Mouse (Mus musculus) neural tube, embryonic 13.5 days (tissue): ENCODE data around the gene Clcnkb. TPM values are rescaled to one million over a fixed set of nuclear protein-coding genes. Genes with fewer than 3 reads are reported as not detected.

Experiments used
- ATAC-seq: fragments of 200-750 bp; cut with Nextera tagmentation; 2 replicates; pipeline ENCODE4 v1.8.0; 2017; ENCODE audit warnings: low read depth, mild to moderate bottlenecking, moderate TSS enrichment, moderate library complexity
- H3K27ac ChIP-seq: fragments of 300-500 bp; sonication (generic); replicated peaks from 2 replicates; pipeline ENCODE4 v1.5.1; 2015; ENCODE audit warnings: moderate library complexity, mild to moderate bottlenecking, inconsistent platforms
- H3K27me3 ChIP-seq: fragments of 300-500 bp; sonication (generic); 2 replicates; pipeline ENCODE4 v1.6.1; 2015; ENCODE audit warnings: mild to moderate bottlenecking, inconsistent platforms
- H3K36me3 ChIP-seq: fragments of 300-500 bp; sonication (generic); 2 replicates; pipeline ENCODE4 v1.6.1; 2015; ENCODE audit warnings: mild to moderate bottlenecking, inconsistent platforms
- H3K4me1 ChIP-seq: fragments of 300-500 bp; sonication (generic); replicated peaks from 2 replicates; pipeline ENCODE4 v1.6.1; 2015; ENCODE audit warnings: inconsistent platforms
- H3K4me2 ChIP-seq: fragments of 300-500 bp; sonication (generic); 2 replicates; pipeline ENCODE4 v1.6.1; 2015; ENCODE audit warnings: inconsistent platforms, mild to moderate bottlenecking, moderate library complexity
- H3K4me3 ChIP-seq: fragments of 300-500 bp; sonication (generic); 2 replicates; pipeline ENCODE4 v1.5.1; 2015; ENCODE audit warnings: mild to moderate bottlenecking, inconsistent platforms
- H3K9ac ChIP-seq: fragments of 300-500 bp; sonication (generic); 2 replicates; pipeline ENCODE4 v1.6.1; 2015; ENCODE audit warnings: moderate library complexity, mild to moderate bottlenecking, inconsistent platforms
- H3K9me3 ChIP-seq: fragments of 300-500 bp; sonication (generic); 2 replicates; pipeline ENCODE4 v1.6.1; 2016; ENCODE audit warnings: inconsistent platforms
- WGBS: fragments of 180-500 bp; shearing (Covaris S2); methylation state at CpG from one replicate; pipeline ENCODE4 v1.1.7; 2015; 5-methylcytosine and 5-hydroxymethylcytosine counted together
- polyA plus RNA-seq: library from polyadenylated mRNA; unstranded; fragments of >200 nt; fragmentation: Nextera tagmentation; extraction: Ambion mirVana; gene quantifications from 2 replicates; pipeline ENCODE4 v1.2.1, GENCODE M21; 2015

Clcnkb gene
- polyA plus RNA-seq, 1 experiment from 2014 or later, result not detected

- H3K9ac ChIP-seq, result no peak within 1 kb of the TSS
- WGBS, result 61% methylated on average over 9 of the region's 9 CpGs
- peaks cover 9% of the 10 kb centered on the region for H3K4me1 ChIP-seq
- ATAC-seq, result no peak
- H3K4me2 ChIP-seq, result no peak within 1 kb of the TSS
- H3K27ac ChIP-seq, result no peak within 1 kb of the TSS
- peaks cover 12% of the 10 kb centered on the region; the same call in 1 of the 2 replicates for H3K27me3 ChIP-seq
- no peaks in the 10 kb centered on the region for H3K9me3 ChIP-seq
- no peaks in the 10 kb centered on the region for H3K36me3 ChIP-seq
- H3K4me3 ChIP-seq, result no peak within 1 kb of the TSS
Measured at GRCm38 (mm10) chr4:141420192-141420829, 4.5 kb upstream of the Clcnkb start, which contains the start of gene Hspb7. Gene Hspb7 (plus strand): TSS chr4:141420779.

- ATAC-seq, result no peak
- WGBS, result 64% methylated on average over 27 of the region's 27 CpGs
- peaks cover 5% of the 10 kb centered on the region; the same call in 1 of the 2 replicates for H3K4me1 ChIP-seq
- H3K9ac ChIP-seq, result no peak overlapping the region
- no peak overlapping the region for H3K27ac ChIP-seq
- no peaks in the 10 kb centered on the region for H3K36me3 ChIP-seq
- peaks cover 9% of the 10 kb centered on the region; the same call in 1 of the 2 replicates for H3K27me3 ChIP-seq
- H3K9me3 ChIP-seq, result no peaks in the 10 kb centered on the region
- no peak overlapping the region for H3K4me2 ChIP-seq
- H3K4me3 ChIP-seq, result no peak overlapping the region
Measured at GRCm38 (mm10) chr4:141419398-141420191, 3.8 kb upstream of the Clcnkb start.

- H3K9ac ChIP-seq, result no peak overlapping the region
- 13% methylated on average over 22 of the region's 22 CpGs for WGBS
- H3K36me3 ChIP-seq, result no peaks in the 10 kb centered on the region
- no peaks in the 10 kb centered on the region for H3K4me1 ChIP-seq
- peaks cover 6% of the 10 kb centered on the region; the same call in 1 of the 2 replicates for H3K27me3 ChIP-seq
- no peaks in the 10 kb centered on the region for H3K9me3 ChIP-seq
- no peak for ATAC-seq
- H3K27ac ChIP-seq, result no peak overlapping the region
- no peak overlapping the region for H3K4me2 ChIP-seq
- H3K4me3 ChIP-seq, result no peak overlapping the region
Measured at GRCm38 (mm10) chr4:141411430-141411992, 4.3 kb downstream of the Clcnkb start.

GRCm38 (mm10) chr4:141408577-141408976 is 7.2 kb downstream of the Clcnkb start:
- H3K27ac ChIP-seq, result no peak overlapping the region
- H3K9me3 ChIP-seq, result no peaks in the 10 kb centered on the region
- no peak for ATAC-seq
- H3K4me2 ChIP-seq, result no peak overlapping the region
- peaks cover 11% of the 10 kb centered on the region; the same call in 1 of the 2 replicates for H3K27me3 ChIP-seq
- peaks cover 3% of the 10 kb centered on the region; the same call in 1 of the 2 replicates for H3K4me1 ChIP-seq
- 91% methylated on average over 3 of the region's 3 CpGs for WGBS
- H3K4me3 ChIP-seq, result no peak overlapping the region
- H3K36me3 ChIP-seq, result no peaks in the 10 kb centered on the region
- H3K9ac ChIP-seq, result no peak overlapping the region

GRCm38 (mm10) chr4:141406516-141407299 is 9.1 kb downstream of the Clcnkb start:
- Histone ChIP-seq H3K4me1 (peaks cover 3% of the 10 kb centered on the region; the same call in 1 of the 2 replicates), H3K9ac (no peak overlapping the region), H3K4me3 (no peak overlapping the region), H3K9me3 (no peaks in the 10 kb centered on the region), H3K27ac (no peak overlapping the region), H3K27me3 (peaks cover 7% of the 10 kb centered on the region; the same call in 1 of the 2 replicates), H3K4me2 (no peak overlapping the region), H3K36me3 (no peaks in the 10 kb centered on the region)
- ATAC-seq, result no peak
- 51% methylated on average over 14 of the region's 14 CpGs for WGBS

GRCm38 (mm10) chr4:141405314-141405622 is 10.5 kb downstream of the Clcnkb start:
- peak; percentile 5; the same call in 1 of the 2 replicates for ATAC-seq
- WGBS, result 88% methylated on average over 3 of the region's 3 CpGs
- no peaks in the 10 kb centered on the region for H3K9me3 ChIP-seq
- no peaks in the 10 kb centered on the region for H3K36me3 ChIP-seq
- H3K4me3 ChIP-seq, result no peak overlapping the region
- peaks cover 3% of the 10 kb centered on the region; the same call in 1 of the 2 replicates for H3K4me1 ChIP-seq
- no peak overlapping the region for H3K9ac ChIP-seq
- no peak overlapping the region for H3K27ac ChIP-seq
- H3K4me2 ChIP-seq, result no peak overlapping the region
- peaks cover 5% of the 10 kb centered on the region; the same call in 1 of the 2 replicates for H3K27me3 ChIP-seq

GRCm38 (mm10) chr4:141404518-141405313 is 11.1 kb downstream of the Clcnkb start:
- Histone ChIP-seq H3K9ac (peak overlapping the region; percentile 53; the same call in 1 of the 2 replicates), H3K27me3 (peaks cover 5% of the 10 kb centered on the region; the same call in 1 of the 2 replicates), H3K4me3 (0 out of 2 replicates have a peak overlapping the region, but pooled peaks have one; percentile 2), H3K4me1 (peaks cover 3% of the 10 kb centered on the region; the same call in 1 of the 2 replicates), H3K9me3 (no peaks in the 10 kb centered on the region), H3K36me3 (no peaks in the 10 kb centered on the region), H3K4me2 (peak overlapping the region; percentile 36), H3K27ac (no peak overlapping the region)
- WGBS, result 16% methylated on average over 15 of the region's 15 CpGs
- ATAC-seq, result peak; percentile 86

- no peaks in the 10 kb centered on the region for H3K36me3 ChIP-seq
- 83% methylated on average over 15 of the region's 15 CpGs for WGBS
- H3K9ac ChIP-seq, result no peak overlapping the region
- H3K27me3 ChIP-seq, result no peaks in the 10 kb centered on the region
- H3K9me3 ChIP-seq, result no peaks in the 10 kb centered on the region
- no peak overlapping the region for H3K27ac ChIP-seq
- H3K4me1 ChIP-seq, result peaks cover 3% of the 10 kb centered on the region; the same call in 1 of the 2 replicates
- H3K4me3 ChIP-seq, result no peak overlapping the region
- H3K4me2 ChIP-seq, result no peak overlapping the region
- ATAC-seq, result no peak
Measured at GRCm38 (mm10) chr4:141400171-141400570, 15.6 kb downstream of the Clcnkb start.

- peaks cover 3% of the 10 kb centered on the region; the same call in 1 of the 2 replicates for H3K27me3 ChIP-seq
- no peaks in the 10 kb centered on the region for H3K4me1 ChIP-seq
- no peak within 1 kb of the TSS for H3K9ac ChIP-seq
- H3K36me3 ChIP-seq, result no peaks in the 10 kb centered on the region
- no peak for ATAC-seq
- WGBS, result 76% methylated on average over 12 of the region's 12 CpGs
- no peak within 1 kb of the TSS for H3K27ac ChIP-seq
- no peaks in the 10 kb centered on the region for H3K9me3 ChIP-seq
- H3K4me2 ChIP-seq, result no peak within 1 kb of the TSS
- H3K4me3 ChIP-seq, result no peak within 1 kb of the TSS
Measured at GRCm38 (mm10) chr4:141398545-141398944, 17.3 kb downstream of the Clcnkb start, which contains the start of gene Clcnka. Gene Clcnka (minus strand): TSS chr4:141398724.

GRCm38 (mm10) chr4:141397861-141398260 is 18.0 kb downstream of the Clcnkb start:
- 74% methylated on average over 12 of the region's 12 CpGs for WGBS
- ATAC-seq, result no peak
- H3K27me3 ChIP-seq, result peaks cover 3% of the 10 kb centered on the region; the same call in 1 of the 2 replicates
- H3K4me3 ChIP-seq, result no peak overlapping the region
- H3K27ac ChIP-seq, result no peak overlapping the region
- no peaks in the 10 kb centered on the region for H3K4me1 ChIP-seq
- no peaks in the 10 kb centered on the region for H3K36me3 ChIP-seq
- no peak overlapping the region for H3K4me2 ChIP-seq
- H3K9me3 ChIP-seq, result no peaks in the 10 kb centered on the region
- H3K9ac ChIP-seq, result no peak overlapping the region

GRCm38 (mm10) chr4:141394751-141395150 is 21.1 kb downstream of the Clcnkb start:
- no peak for ATAC-seq
- no peak overlapping the region for H3K4me3 ChIP-seq
- H3K9me3 ChIP-seq, result no peaks in the 10 kb centered on the region
- H3K36me3 ChIP-seq, result no peaks in the 10 kb centered on the region
- H3K4me1 ChIP-seq, result no peaks in the 10 kb centered on the region
- H3K27ac ChIP-seq, result no peak overlapping the region
- H3K4me2 ChIP-seq, result peak overlapping the region; percentile 22; the same call in 1 of the 2 replicates
- WGBS, result 21% methylated on average over 16 of the region's 16 CpGs
- H3K9ac ChIP-seq, result no peak overlapping the region
- peaks cover 3% of the 10 kb centered on the region; the same call in 1 of the 2 replicates for H3K27me3 ChIP-seq
